Mouse (Mus musculus): ENCODE results near the gene Pcdh19. TPM values are rescaled to one million over a fixed set of nuclear protein-coding genes. Genes with fewer than 3 reads are reported as not detected.
"Not testable (repeated sequence)": the region's sequence is repeated elsewhere in the genome, so short reads cannot be mapped to it uniquely, and the experiment has no call there.

The Pcdh19 gene
- polyA plus RNA-seq (2015; fragmentation: Nextera tagmentation; extraction: Ambion mirVana): 0.77 and 0.88 TPM in 2 replicates

- no peak for DNase-seq (ENCODE audit: low spot score)
These were observed at the start of gene Pcdh19 for GRCm38 (mm10) chrX:133688840-133689239. TSS of gene Pcdh19 (minus strand) at chrX:133688987.

GRCm38 (mm10) chrX:133735871-133736270 lies 47.1 kb upstream of the Pcdh19 start:
- no peak for DNase-seq (ENCODE audit: low spot score)

GRCm38 (mm10) chrX:133734984-133735383 lies 46.2 kb upstream of the Pcdh19 start:
- no peak for DNase-seq (ENCODE audit: low spot score)

- DNase-seq (ENCODE audit: low spot score): no peak
These were observed 32.7 kb upstream of the Pcdh19 start for GRCm38 (mm10) chrX:133721517-133721916.

GRCm38 (mm10) chrX:133710621-133711020 lies 21.8 kb upstream of the Pcdh19 start:
- no peak for DNase-seq (ENCODE audit: low spot score)

- no peak for DNase-seq (ENCODE audit: low spot score)
These were observed 14.1 kb upstream of the Pcdh19 start for GRCm38 (mm10) chrX:133702902-133703301.

GRCm38 (mm10) chrX:133697871-133698270 lies 9.1 kb upstream of the Pcdh19 start:
- DNase-seq (ENCODE audit: low spot score): not testable (repeated sequence)

- no peak for DNase-seq (ENCODE audit: low spot score)
These were observed 7.7 kb upstream of the Pcdh19 start for GRCm38 (mm10) chrX:133696461-133696860.

- DNase-seq (ENCODE audit: low spot score): no peak
These were observed 4.4 kb upstream of the Pcdh19 start for GRCm38 (mm10) chrX:133693037-133693760.

- DNase-seq (ENCODE audit: low spot score): no peak
These were observed 3.6 kb upstream of the Pcdh19 start for GRCm38 (mm10) chrX:133692392-133692790.

GRCm38 (mm10) chrX:133691581-133692391 lies 3.0 kb upstream of the Pcdh19 start:
- DNase-seq (ENCODE audit: low spot score): peak; percentile 61

GRCm38 (mm10) chrX:133690822-133691221 lies 2.0 kb upstream of the Pcdh19 start:
- no peak for DNase-seq (ENCODE audit: low spot score)

- DNase-seq (ENCODE audit: low spot score): no peak
These were observed 926 bp upstream of the Pcdh19 start for GRCm38 (mm10) chrX:133689576-133690250.

GRCm38 (mm10) chrX:133688156-133688555 lies 631 bp downstream of the Pcdh19 start:
- no peak for DNase-seq (ENCODE audit: low spot score)

- no peak for DNase-seq (ENCODE audit: low spot score)
These were observed 1.1 kb downstream of the Pcdh19 start for GRCm38 (mm10) chrX:133687666-133688151.

GRCm38 (mm10) chrX:133686533-133687311 lies 2.1 kb downstream of the Pcdh19 start:
- no peak for DNase-seq (ENCODE audit: low spot score)

- no peak for DNase-seq (ENCODE audit: low spot score)
These were observed 3.2 kb downstream of the Pcdh19 start for GRCm38 (mm10) chrX:133685572-133685971.

- DNase-seq (ENCODE audit: low spot score): no peak
These were observed 4.8 kb downstream of the Pcdh19 start for GRCm38 (mm10) chrX:133683961-133684360.

GRCm38 (mm10) chrX:133675121-133675520 lies 13.7 kb downstream of the Pcdh19 start:
- no peak for DNase-seq (ENCODE audit: low spot score)

GRCm38 (mm10) chrX:133673796-133674195 lies 15.0 kb downstream of the Pcdh19 start:
- no peak for DNase-seq (ENCODE audit: low spot score)

- DNase-seq (ENCODE audit: low spot score): no peak
These were observed 28.7 kb downstream of the Pcdh19 start for GRCm38 (mm10) chrX:133660111-133660510.

Measured in thymus, postnatal 0 days (tissue).